Mouse (Mus musculus): ENCODE data around the gene Ankrd42.

- TF ChIP-seq USF1 (IDR thresholded peaks at IDR 0.05; ENCODE audit: low read depth, low read length) (no peak), POLR2A (IDR thresholded peaks at IDR 0.05; ENCODE audit: control insufficient read depth in 1 of 2, insufficient read depth in 1 of 2, low read depth in 1 of 2, low read length in 2 of 2, poor library complexity in 1 of 2) (peak; percentile 54 to 96; a peak in 3 of 4 replicates), MXI1 (IDR thresholded peaks at IDR 0.05; ENCODE audit: low read depth, low read length) (peak; percentile 98)
These were observed at the start of gene Ankrd42 for GRCm38 (mm10) chr7:92637021-92637625.

All from MEL (cell line).